Mouse (Mus musculus): ENCODE results near the gene Ankrd65.

The Ankrd65 gene

GRCm38 (mm10) chr4:155812665-155813181, 22.5 kb downstream of the Ankrd65 start:
- peak; percentile 53 for DNase-seq (ENCODE audit: low read depth, low spot score)

DNA sequence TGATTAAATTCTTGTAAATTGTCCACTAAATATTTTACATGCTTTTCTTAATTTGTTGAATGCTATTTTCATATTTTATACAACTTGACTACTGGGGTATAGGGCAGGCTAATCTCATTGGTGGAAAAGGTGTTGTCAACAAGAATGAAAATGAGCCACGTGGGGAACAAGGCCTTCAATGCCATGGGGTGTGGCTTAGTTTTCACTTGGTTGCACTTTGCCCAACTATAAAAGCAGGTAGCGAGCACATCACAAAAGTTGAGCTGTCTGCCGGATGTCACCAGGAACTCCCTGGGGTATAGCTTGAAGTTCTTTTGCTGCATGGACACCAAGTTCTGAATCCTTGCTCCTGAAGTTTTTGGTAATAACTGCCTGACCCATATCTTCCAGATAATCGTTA, 27.3 kb downstream of the Ankrd65 start:
- no peak for DNase-seq (ENCODE audit: low read depth, low spot score)

- peak; percentile 52 for DNase-seq (ENCODE audit: low read depth, low spot score)
These were observed 30.8 kb downstream of the Ankrd65 start for GRCm38 (mm10) chr4:155821025-155821424.

GRCm38 (mm10) chr4:155823443-155823842, 33.2 kb downstream of the Ankrd65 start:
- no peak for DNase-seq (ENCODE audit: low read depth, low spot score)

DNA sequence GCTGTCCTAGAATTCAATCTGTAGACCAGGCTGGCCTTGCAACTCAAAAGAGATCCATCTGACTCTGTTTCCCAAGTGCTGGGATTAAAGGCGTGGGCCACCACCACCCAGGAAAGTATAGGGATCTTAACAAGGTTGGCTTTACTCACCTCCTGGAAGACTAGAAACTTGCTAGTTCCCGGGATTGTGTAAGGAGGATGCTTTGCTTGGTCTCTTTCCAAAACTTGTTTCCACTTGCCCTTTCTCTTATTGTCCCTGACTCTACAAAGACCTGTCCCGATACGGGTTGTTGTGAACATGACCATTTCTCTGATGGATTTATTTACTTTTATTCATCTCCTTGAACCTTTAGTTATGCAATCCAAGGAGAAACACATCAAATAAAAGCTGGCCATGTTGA, 39.6 kb downstream of the Ankrd65 start:
- DNase-seq (ENCODE audit: low read depth, low spot score): no peak

- DNase-seq (ENCODE audit: low read depth, low spot score): no peak
These were observed 40.4 kb downstream of the Ankrd65 start for GRCm38 (mm10) chr4:155830596-155830995.

GRCm38 (mm10) chr4:155831205-155831766, 41.0 kb downstream of the Ankrd65 start, which contains the start of gene Aurkaip1:
Aurkaip1 (plus strand) TSS chr4:155831272.
- peak; percentile 98 for DNase-seq (ENCODE audit: low read depth, low spot score)

DNA sequence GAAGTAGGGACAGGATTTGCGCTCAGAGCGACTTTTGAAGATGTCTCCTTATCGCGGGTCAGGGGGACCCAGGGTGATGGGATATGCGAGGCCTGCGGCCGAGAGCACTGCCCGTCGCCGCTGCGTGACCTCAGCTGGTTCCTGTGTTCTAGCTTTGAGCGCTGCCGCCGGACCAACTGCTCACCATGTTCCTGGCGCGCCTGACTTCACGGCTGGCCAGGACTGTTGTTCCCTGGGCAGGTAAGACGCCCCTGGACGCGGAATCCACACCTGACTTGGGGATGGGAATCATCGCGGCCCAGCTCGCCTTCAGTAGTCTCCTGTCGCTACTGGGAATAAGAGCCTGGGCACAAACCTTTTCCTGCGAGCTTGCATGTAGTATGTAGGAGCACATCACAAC, 41.6 kb downstream of the Ankrd65 start:
- DNase-seq (ENCODE audit: low read depth, low spot score): no peak

GRCm38 (mm10) chr4:155832321-155832720, 42.1 kb downstream of the Ankrd65 start:
- DNase-seq (ENCODE audit: low read depth, low spot score): no peak

- DNase-seq (ENCODE audit: low read depth, low spot score): no peak
These were observed 43.0 kb downstream of the Ankrd65 start for GRCm38 (mm10) chr4:155833234-155833633.

DNA sequence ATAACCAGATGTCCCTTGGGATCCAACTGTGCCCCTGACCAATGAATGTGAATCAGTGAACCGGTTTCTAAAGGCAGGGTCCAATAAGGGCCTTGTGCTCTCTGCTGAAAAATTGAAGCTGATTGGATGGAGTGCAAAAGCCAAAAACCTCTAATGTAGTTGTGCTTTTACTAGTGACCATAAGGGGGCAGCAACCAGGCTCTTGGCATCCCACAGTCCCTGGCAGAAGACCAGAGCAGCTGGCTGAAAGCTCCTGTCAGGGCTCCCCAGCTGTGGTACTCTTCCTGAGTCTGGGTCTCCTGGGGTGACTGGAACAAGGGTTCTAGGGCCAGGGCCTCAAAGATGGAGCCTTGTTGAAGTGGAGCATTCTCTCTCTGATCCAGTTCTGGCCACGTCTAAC, 43.6 kb downstream of the Ankrd65 start:
- DNase-seq (ENCODE audit: low read depth, low spot score): peak; percentile 81

DNA sequence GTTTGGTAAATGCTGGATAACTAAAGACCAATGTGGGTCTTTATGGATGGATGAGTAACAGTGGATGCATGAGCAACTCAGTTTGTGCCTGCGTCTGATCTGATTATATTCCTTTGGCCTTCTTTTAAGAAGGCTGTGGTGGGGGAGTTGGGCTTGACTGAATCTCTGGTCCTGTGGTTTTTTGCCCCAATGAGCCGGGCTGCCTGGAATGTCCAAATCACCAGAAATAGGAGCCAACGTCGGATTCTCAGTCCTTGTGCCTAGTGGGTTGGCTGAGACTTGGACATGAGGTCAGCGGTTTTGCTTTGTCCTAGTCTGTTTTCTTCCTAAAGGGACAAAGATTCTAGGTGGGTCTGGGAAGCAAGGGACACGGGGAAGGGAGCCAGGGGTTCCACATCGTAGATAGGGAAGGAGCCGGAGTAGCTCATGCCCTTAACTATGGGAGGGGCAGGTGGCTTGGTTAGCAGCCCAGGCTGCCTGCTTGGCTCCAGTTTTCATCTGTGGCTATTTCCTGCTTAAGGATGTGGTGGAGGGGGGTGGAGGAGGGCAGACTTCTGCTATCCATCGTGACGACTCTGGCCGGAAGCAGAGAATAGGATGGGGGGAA, 47.3 kb downstream of the Ankrd65 start:
- no peak for DNase-seq (ENCODE audit: low read depth, low spot score)

GRCm38 (mm10) chr4:155838187-155839153, 48.2 kb downstream of the Ankrd65 start:
- no peak for DNase-seq (ENCODE audit: low read depth, low spot score)

DNA sequence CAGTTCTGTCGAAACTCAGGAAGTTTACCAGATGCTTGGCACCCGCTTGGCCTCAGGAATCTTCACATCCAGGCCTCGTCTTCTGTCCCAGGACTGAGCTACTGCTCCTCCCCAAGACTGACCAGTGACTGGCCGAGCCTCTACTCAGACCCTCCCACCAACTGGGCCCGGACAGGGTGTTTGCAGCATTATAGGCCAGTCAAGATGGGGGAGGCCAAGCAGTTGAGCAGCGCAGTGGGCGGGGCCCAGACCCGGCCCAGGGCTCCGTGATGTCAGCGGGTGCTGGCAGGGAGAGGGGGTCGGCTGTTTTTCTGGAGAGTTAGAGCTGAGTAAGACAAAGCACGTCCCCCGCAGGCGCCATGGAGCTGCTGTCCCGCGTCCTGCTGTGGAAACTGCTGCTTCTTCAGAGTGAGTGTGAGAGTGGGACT, 49.3 kb downstream of the Ankrd65 start, which contains the start of gene Mxra8:
Gene Mxra8, plus strand, starts transcription at position 198 of the 428 bp plus-strand sequence.
- peak; percentile 89 for DNase-seq (ENCODE audit: low read depth, low spot score)

GRCm38 (mm10) chr4:155840076-155841002, 50.1 kb downstream of the Ankrd65 start:
- DNase-seq (ENCODE audit: low read depth, low spot score): peak; percentile 7

- peak; percentile 64 for DNase-seq (ENCODE audit: low read depth, low spot score)
These were observed 50.8 kb downstream of the Ankrd65 start for GRCm38 (mm10) chr4:155841003-155841454.

- DNase-seq (ENCODE audit: low read depth, low spot score): no peak
These were observed 51.5 kb downstream of the Ankrd65 start for GRCm38 (mm10) chr4:155841651-155842270.

DNA sequence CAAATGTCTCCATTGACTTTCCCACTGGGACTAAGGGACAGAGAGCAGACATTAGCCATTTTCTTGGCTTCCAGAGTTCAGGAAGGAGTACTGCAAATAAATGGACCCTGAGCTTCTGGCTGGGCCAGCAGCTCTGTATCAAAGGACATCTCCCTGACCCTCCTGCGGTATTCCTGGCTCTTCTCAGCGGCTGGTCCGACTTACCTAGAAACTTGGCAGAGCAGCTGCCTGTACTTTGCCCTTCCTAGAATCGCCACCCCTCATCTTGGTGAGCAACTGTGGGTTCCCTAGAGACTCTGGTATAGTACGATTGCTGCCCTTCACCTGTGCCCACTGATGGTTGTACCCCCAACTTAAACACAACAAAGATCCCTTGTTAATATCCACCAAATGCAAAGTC, 53.0 kb downstream of the Ankrd65 start:
- no peak for DNase-seq (ENCODE audit: low read depth, low spot score)

- peak; percentile 95 for DNase-seq (ENCODE audit: low read depth, low spot score)
These were observed 56.8 kb downstream of the Ankrd65 start, which contains the start of gene Dvl1 for GRCm38 (mm10) chr4:155846871-155847578. Dvl1 (plus strand) TSS chr4:155847402.

Measured in mesoderm, embryonic 11.5 days (tissue).